In genomic region chr17:93523406-93523805, GRCm38 (mm10) we compare ENCODE assay signal across 21 mouse cellular contexts.
"Had no signal": no experiment of that assay in that cellular context is flagged by ENCODE, and none has a peak within 500 bp of the region (broad histone marks: within the 10 kb centered on the region; RNA-seq: fewer than 3 reads in every experiment).

No protein-coding gene starts in this region.

- H3K9me3 ChIP-seq: liver, embryonic 12.5 days; lung, embryonic 15.5 days; midbrain, embryonic 10.5 days; midbrain, embryonic 12.5 days; neural tube, embryonic 13.5 days; neural tube, embryonic 15.5 days; stomach, embryonic 15.5 days had no signal

- H3K27me3 ChIP-seq: liver, embryonic 12.5 days; lung, embryonic 15.5 days; midbrain, embryonic 12.5 days; neural tube, embryonic 13.5 days; neural tube, embryonic 15.5 days; stomach, embryonic 15.5 days had no signal

- H3K4me2 ChIP-seq: liver, embryonic 12.5 days; lung, embryonic 15.5 days; midbrain, embryonic 12.5 days; neural tube, embryonic 13.5 days; neural tube, embryonic 15.5 days; stomach, embryonic 15.5 days had no signal

- H3K4me3 ChIP-seq: liver, embryonic 12.5 days; lung, embryonic 15.5 days; midbrain, embryonic 10.5 days; midbrain, embryonic 12.5 days; myocyte; neural tube, embryonic 13.5 days; neural tube, embryonic 15.5 days; stomach, embryonic 15.5 days had no signal

- H3K4me1 ChIP-seq: liver, embryonic 12.5 days; lung, embryonic 15.5 days; midbrain, embryonic 10.5 days; midbrain, embryonic 12.5 days; neural tube, embryonic 13.5 days; neural tube, embryonic 15.5 days; stomach, embryonic 15.5 days had no signal

- H3K9ac ChIP-seq: liver, embryonic 12.5 days; liver, embryonic 14.5 days; lung, embryonic 15.5 days; midbrain, embryonic 12.5 days; neural tube, embryonic 13.5 days; neural tube, embryonic 15.5 days; stomach, embryonic 15.5 days had no signal

- ATAC-seq: liver, embryonic 12.5 days; midbrain, embryonic 16.5 days had no signal

- H3K36me3 ChIP-seq: liver, embryonic 12.5 days; lung, embryonic 15.5 days; midbrain, embryonic 10.5 days; midbrain, embryonic 12.5 days; neural tube, embryonic 13.5 days; neural tube, embryonic 15.5 days; stomach, embryonic 15.5 days had no signal

- DNase-seq: lung, adult 18-20 months; lung, postnatal 4 days; midbrain, embryonic 14.5 days; retina, postnatal 1 day; right cerebral cortex, adult 18-20 months; right cerebral cortex, postnatal 25 days; right cerebral cortex, postnatal 4 days; spleen, adult 18-20 months; thymus, adult 18-20 months; thymus, postnatal 14 days; thymus, postnatal 36 days had no signal

- H3K27ac ChIP-seq: liver, embryonic 12.5 days; liver, embryonic 14.5 days; lung, embryonic 15.5 days; midbrain, embryonic 10.5 days; midbrain, embryonic 12.5 days; neural tube, embryonic 13.5 days; neural tube, embryonic 15.5 days; stomach, embryonic 15.5 days had no signal
